Mouse (Mus musculus) T-helper 1 cell (primary cell): ENCODE data around the gene Fbxo31.

Experiments used
- in situ Hi-C: fragments of 300-600 bp; cut with MboI, MseI; formaldehyde crosslinking; loops from one replicate; pipeline ENCODE4 v1.15.1; 2025; ENCODE audit warnings: high pct_unique_total_duplicates

Fbxo31 gene

DNA sequence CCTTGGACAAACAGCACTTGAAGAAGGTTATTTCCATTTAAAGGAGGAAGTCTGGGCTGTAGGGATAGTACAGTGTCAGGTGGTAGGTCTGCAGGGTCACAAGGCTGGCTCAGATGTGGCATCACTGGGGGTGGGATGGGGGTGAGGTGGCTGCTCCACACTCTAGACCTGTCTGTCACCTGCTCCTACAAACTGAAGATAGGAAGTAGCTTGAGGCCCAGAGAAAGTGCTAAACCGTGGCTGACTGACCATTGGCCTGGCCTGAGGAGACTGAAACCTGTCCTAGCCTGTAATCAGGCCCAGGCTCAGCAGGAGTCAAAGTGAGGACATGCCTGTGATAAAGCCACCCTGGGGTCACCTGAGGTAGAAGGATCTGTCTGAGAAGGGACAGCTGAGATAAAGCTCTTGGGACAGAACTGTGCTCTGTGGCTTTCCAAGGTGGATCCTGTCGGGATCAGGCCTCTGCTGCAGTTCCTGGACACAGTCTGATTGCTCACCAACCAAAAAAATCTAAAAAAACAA, 10.7 kb upstream of the Fbxo31 start:
- in situ Hi-C loops, result loop anchor here (10.0 to 25.0 kb wide), 3 partner anchors 316 to 1973 kb away; partner anchors contain the start of genes Cox4i1, Emc8, Gm27021 and Slc7a5

GRCm38 (mm10) chr8:121588750-121589149, 10.1 kb upstream of the Fbxo31 start:
- in situ Hi-C loops, result loop anchor here (10.0 to 25.0 kb wide), 3 partner anchors 316 to 1974 kb away; partner anchors contain the start of genes Cox4i1, Emc8, Gm27021 and Slc7a5

DNA sequence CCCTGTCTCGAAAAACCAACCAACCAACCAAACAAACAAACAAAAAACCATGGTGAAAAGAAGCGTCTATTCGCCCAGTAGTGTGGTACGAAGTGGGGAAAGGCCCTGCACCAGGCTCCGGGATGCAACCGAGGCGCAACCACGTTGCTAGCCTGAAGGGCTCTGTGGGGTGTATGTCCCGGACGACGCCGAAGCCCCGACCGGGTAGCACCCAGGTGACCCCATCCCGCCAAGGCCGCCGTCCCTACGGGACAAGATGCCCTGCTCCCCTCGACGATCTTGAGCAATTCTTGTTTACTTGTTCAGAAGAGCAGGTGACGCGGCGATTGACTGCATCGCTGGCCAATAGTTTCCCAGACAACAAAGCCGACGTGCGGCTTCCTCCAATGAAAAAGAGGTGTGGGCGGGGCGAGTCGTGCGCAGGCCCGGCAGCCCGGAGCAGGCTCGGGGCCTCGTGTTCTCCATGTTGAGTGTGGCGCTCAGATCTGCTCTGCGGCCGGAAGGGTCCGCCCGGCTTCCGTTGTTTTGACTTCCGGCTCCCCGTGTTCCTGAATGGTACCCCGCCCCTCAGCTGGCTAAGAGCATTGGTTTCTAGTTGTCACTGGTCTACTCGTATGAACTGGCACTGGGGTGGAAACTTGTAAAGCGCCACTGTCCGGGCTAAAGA, 6.7 kb upstream of the Fbxo31 start:
- in situ Hi-C loops, result loop anchor here (10.0 to 25.0 kb wide), 3 partner anchors 320 to 1977 kb away; partner anchors contain the start of genes Cox4i1, Emc8, Gm27021 and Slc7a5

DNA sequence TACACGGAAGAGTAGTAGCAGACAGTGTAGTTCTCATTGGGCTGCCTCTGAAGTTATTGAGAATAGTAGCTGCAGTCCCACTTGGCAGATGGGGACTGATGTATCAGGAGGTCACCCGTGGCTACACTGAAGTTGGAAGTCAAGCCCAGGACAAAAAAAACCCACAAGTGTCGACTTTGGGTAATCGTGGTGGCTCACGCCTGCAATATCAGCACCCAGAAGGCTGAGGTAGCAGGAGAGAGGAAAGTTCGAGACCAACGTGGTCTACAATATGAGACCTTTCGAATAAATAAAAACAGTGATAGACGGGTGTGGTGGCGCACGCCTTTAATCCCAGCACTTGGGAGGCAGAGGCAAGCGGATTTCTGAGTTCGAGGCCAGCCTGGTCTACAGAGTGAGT, 6.1 kb upstream of the Fbxo31 start:
- in situ Hi-C loops, result loop anchor here (10.0 to 25.0 kb wide), 3 partner anchors 320 to 1978 kb away; partner anchors contain the start of genes Cox4i1, Emc8, Gm27021 and Slc7a5

- in situ Hi-C loops, result loop anchor here (10.0 to 25.0 kb wide), 3 partner anchors 321 to 1979 kb away; partner anchors contain the start of genes Cox4i1, Emc8, Gm27021 and Slc7a5
Observed at GRCm38 (mm10) chr8:121583653-121584052, 5.0 kb upstream of the Fbxo31 start.

DNA sequence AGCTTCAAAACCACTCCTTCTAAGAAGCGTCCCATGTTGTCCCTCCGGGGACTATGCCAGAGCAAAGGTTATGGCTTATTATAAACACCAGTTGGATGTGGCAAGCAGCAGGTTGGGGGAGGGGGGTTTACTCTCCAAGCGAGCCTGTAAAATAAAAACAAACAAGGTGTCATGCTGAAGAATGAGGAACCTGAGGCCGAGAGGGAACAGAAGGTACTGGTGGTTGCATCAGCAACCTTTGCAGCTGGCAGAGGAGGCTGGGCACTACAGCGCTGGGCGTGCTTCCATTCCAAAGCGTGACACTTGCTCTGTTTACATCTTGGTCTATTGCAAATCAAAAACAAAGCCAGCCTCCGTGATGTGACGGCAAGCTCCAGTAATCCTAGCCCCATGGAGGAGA, 1.9 kb upstream of the Fbxo31 start:
- in situ Hi-C loops, result loop anchor here (10.0 to 25.0 kb wide), 3 partner anchors 324 to 1982 kb away; partner anchors contain the start of genes Cox4i1, Emc8, Gm27021 and Slc7a5

GRCm38 (mm10) chr8:121577751-121578675, 593 bp downstream of the Fbxo31 start:
- in situ Hi-C loops, result loop anchor here (25.0 kb wide), 2 partner anchors 916 to 1984 kb away; partner anchors contain the start of genes Cox4i1, Emc8 and Gm27021

DNA sequence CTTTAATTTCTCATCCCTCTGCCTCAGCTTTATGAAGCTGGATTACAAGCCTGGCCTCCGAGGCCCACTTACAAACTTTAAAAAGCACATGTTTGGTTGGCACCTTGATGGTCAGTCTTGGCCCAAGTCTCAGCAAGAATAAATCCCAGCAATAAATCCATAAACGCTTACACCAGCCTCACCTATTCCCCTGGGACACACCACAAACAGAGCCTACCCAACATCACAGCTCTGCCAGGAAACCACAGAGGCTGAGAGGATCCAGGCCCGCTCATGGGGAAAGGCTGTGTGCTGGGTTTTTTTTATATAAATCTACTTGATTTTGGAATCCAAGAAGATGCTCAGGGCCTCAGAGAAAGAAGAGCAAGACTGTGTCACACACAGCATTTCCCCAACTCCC, 2.9 kb downstream of the Fbxo31 start:
- in situ Hi-C loops, result loop anchor here (25.0 kb wide), 2 partner anchors 913 to 1987 kb away; partner anchors contain the start of genes Cox4i1, Emc8 and Gm27021

GRCm38 (mm10) chr8:121573275-121573674, 5.3 kb downstream of the Fbxo31 start:
- in situ Hi-C loops, result no loop called here

DNA sequence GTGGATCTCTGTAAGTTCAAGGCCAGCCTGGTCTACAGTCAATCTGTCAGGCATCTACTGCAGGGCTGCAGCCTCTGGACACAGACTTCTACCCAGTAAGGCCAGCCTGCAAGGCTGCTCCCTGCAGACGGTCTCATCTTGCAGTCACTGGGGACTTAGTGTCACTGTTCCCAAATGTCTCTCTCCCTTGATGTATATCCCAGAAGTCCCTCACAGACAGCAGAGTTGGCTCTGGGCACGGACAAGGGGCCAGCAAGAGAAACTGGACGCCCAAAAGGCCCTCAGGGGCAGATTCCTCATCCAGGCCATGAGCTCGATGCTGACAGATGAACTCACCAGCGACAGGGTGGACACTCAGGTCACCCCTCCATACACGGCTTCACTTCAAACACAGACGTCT, 6.5 kb downstream of the Fbxo31 start:
- in situ Hi-C loops, result no loop called here

DNA sequence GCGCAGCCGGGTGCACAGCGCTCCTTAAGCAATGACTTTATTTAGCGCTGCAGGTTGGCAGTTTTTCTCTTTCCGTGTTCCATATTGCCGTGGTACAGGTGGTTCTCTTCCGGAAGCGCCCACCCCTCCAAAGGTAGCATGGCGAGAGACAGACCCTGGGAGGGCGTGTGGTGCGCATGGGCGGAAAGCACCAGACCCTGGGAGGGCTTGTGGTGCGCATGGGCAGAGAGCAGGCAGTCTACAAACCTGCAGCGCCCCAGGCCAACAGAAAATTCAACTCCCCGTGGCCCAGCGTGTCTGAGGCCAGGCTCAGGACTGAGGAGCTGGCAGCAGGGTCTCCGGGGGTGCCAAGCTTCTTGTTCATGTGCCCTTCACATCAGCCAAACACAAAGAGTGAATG, 7.8 kb downstream of the Fbxo31 start:
- in situ Hi-C loops, result no loop called here

DNA sequence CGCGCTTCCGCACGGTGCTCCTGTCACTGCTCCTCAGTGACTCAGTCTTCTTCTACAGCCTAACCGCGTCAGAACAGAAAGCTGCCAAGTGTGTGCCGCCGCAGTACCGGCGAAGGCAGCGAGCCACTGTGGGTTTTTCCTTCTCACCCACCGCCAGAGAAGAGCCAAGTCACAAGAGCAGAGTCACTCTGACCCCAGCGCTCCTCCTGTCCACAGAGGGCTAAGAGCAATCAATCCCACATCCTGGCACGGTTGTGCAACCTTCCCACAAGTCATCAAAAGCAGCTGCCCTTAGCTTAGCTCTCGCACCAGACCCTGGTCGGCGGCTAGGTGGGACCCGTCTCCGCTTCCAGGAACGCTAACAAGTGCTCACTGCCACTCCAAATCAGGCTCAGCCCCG, 8.3 kb downstream of the Fbxo31 start:
- in situ Hi-C loops, result no loop called here

- in situ Hi-C loops, result no loop called here
Observed at GRCm38 (mm10) chr8:121568321-121568720, 10.3 kb downstream of the Fbxo31 start.

- in situ Hi-C loops, result no loop called here
Observed at GRCm38 (mm10) chr8:121563701-121564100, 14.9 kb downstream of the Fbxo31 start.

DNA sequence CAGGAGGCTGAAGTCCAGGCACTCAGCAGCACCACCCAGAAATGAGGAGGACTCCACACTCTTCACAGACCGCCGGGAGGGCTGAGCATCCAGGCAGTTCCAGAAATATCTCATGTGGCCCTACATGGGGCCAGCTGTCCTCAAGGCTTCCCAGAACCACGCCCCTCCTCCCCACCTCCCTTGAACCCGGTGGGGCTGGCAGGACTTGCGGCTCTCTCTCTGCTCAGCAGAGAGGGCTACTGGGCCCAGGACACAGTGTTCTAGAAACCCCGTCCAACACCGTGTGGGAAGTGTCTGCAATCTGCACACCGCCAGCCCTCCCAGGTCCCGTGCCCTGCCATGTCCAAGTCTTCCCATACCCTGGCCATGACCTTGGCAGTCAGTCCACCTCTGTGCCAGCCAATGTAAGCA, 15.7 kb downstream of the Fbxo31 start:
- in situ Hi-C loops, result no loop called here

GRCm38 (mm10) chr8:121561636-121562345, 16.8 kb downstream of the Fbxo31 start:
- in situ Hi-C loops, result no loop called here

- in situ Hi-C loops, result no loop called here
Observed at GRCm38 (mm10) chr8:121560432-121561100, 18.0 kb downstream of the Fbxo31 start.

- in situ Hi-C loops, result no loop called here
Observed at GRCm38 (mm10) chr8:121559801-121560200, 18.8 kb downstream of the Fbxo31 start.

GRCm38 (mm10) chr8:121558538-121558937, 20.1 kb downstream of the Fbxo31 start:
- in situ Hi-C loops, result no loop called here

GRCm38 (mm10) chr8:121557746-121558145, 20.9 kb downstream of the Fbxo31 start:
- in situ Hi-C loops, result no loop called here
